ENCODE assay signal across 26 mouse cellular contexts in genomic region chr19:57956459-57956858, GRCm38 (mm10).
"Had no signal": no experiment of that assay in that cellular context is flagged by ENCODE, and none has a peak within 500 bp of the region (broad histone marks: within the 10 kb centered on the region; RNA-seq: fewer than 3 reads in every experiment).

No protein-coding gene starts in this region.

- DNase-seq: gastrocnemius, adult 2 months; gastrocnemius, postnatal 10 days; gastrocnemius, postnatal 25 days; heart, adult 18-20 months; heart, postnatal 4 days; kidney, adult 18-20 months; kidney, adult 8-10 months; kidney, postnatal 14 days; kidney, postnatal 36 days; liver; liver, embryonic 13.5 days had no signal

- H3K4me3 ChIP-seq: gastrocnemius, adult 2 months; heart, embryonic 13.5 days; heart, embryonic 15.5 days; hindbrain, embryonic 10.5 days; hindbrain, embryonic 12.5 days; intestine, embryonic 15.5 days; left cerebral cortex, adult 2 months; limb, embryonic 12.5 days; liver, embryonic 13.5 days; liver, embryonic 15.5 days had no signal

- ATAC-seq: hindbrain, embryonic 16.5 days; inflammation-experienced regulatory T-cells, adult 6 months; intestine, embryonic 15.5 days; intestine, postnatal 0 days had no signal

- H3K4me1 ChIP-seq: intestine, embryonic 15.5 days; limb, embryonic 12.5 days had no signal

- H3K9me3 ChIP-seq: heart, embryonic 13.5 days; heart, embryonic 15.5 days; hindbrain, embryonic 10.5 days; hindbrain, embryonic 12.5 days; intestine, embryonic 15.5 days; limb, embryonic 12.5 days; liver, embryonic 13.5 days; liver, embryonic 15.5 days had no signal

- H3K9ac ChIP-seq: heart, embryonic 13.5 days; heart, embryonic 15.5 days; hindbrain, embryonic 12.5 days; hindbrain, embryonic 14.5 days; intestine, embryonic 15.5 days; limb, embryonic 12.5 days; liver, embryonic 13.5 days; liver, embryonic 15.5 days had no signal

- H3K36me3 ChIP-seq: heart, embryonic 13.5 days; heart, embryonic 15.5 days; hindbrain, embryonic 10.5 days; hindbrain, embryonic 12.5 days; intestine, embryonic 15.5 days; limb, embryonic 12.5 days; liver, embryonic 13.5 days; liver, embryonic 15.5 days had no signal

- H3K27me3 ChIP-seq: heart, embryonic 13.5 days; heart, embryonic 15.5 days; hindbrain, embryonic 12.5 days; intestine, embryonic 15.5 days; limb, embryonic 12.5 days; liver, embryonic 13.5 days; liver, embryonic 15.5 days had no signal

- H3K27ac ChIP-seq: gastrocnemius, adult 2 months; heart, embryonic 13.5 days; heart, embryonic 15.5 days; hindbrain, embryonic 10.5 days; hindbrain, embryonic 12.5 days; hindbrain, embryonic 14.5 days; intestine, embryonic 15.5 days; kidney, postnatal 0 days; left cerebral cortex, adult 2 months; limb, embryonic 12.5 days; liver, embryonic 13.5 days; liver, embryonic 15.5 days had no signal

- H3K4me2 ChIP-seq: heart, embryonic 11.5 days; heart, embryonic 13.5 days; heart, embryonic 15.5 days; hindbrain, embryonic 12.5 days; hindbrain, embryonic 14.5 days; intestine, embryonic 15.5 days; limb, embryonic 12.5 days; liver, embryonic 11.5 days; liver, embryonic 13.5 days; liver, embryonic 15.5 days had no signal
